Mouse (Mus musculus): ENCODE measurements around the gene Phxr2. TPM values are rescaled to one million over a fixed set of nuclear protein-coding genes. Genes with fewer than 3 reads are reported as not detected.
"Not testable (repeated sequence)": the region's sequence is repeated elsewhere in the genome, so short reads cannot be mapped to it uniquely, and the experiment has no call there.

Phxr2 gene
- polyA plus RNA-seq, 1 experiment from 2014 or later: not detected

GRCm38 (mm10) chr10:99157697-99158096 lies 31.6 kb upstream of the Phxr2 start:
- not testable (repeated sequence) for H3K9ac ChIP-seq (replicated peaks); H3K9me3 ChIP-seq (replicated peaks); H3K27ac ChIP-seq (replicated peaks); H3K4me2 ChIP-seq; H3K4me1 ChIP-seq; H3K4me3 ChIP-seq (replicated peaks); H3K27me3 ChIP-seq (replicated peaks); H3K36me3 ChIP-seq; ATAC-seq (ENCODE audit: low FRiP score)
- 94% methylated on average over 10 of the region's 10 CpGs for WGBS

- Histone ChIP-seq H3K27ac (replicated peaks) (no peak overlapping the region), H3K9me3 (replicated peaks) (no peaks in the 10 kb centered on the region), H3K36me3 (peaks cover 9% of the 10 kb centered on the region; the same call in 1 of the 2 replicates), H3K4me3 (replicated peaks) (no peak overlapping the region), H3K9ac (replicated peaks) (no peak overlapping the region), H3K4me2 (no peak overlapping the region), H3K27me3 (replicated peaks) (no peaks in the 10 kb centered on the region), H3K4me1 (no peaks in the 10 kb centered on the region)
- ATAC-seq (ENCODE audit: low FRiP score): no peak
- 92% methylated on average over 5 of the region's 5 CpGs for WGBS
Observed at GRCm38 (mm10) chr10:99156808-99157207, 30.7 kb upstream of the Phxr2 start.

GRCm38 (mm10) chr10:99154635-99155034 lies 28.5 kb upstream of the Phxr2 start:
- Histone ChIP-seq H3K27ac (replicated peaks) (no peak overlapping the region), H3K4me2 (no peak overlapping the region), H3K27me3 (replicated peaks) (no peaks in the 10 kb centered on the region), H3K9ac (replicated peaks) (no peak overlapping the region), H3K9me3 (replicated peaks) (no peaks in the 10 kb centered on the region), H3K4me1 (no peaks in the 10 kb centered on the region), H3K4me3 (replicated peaks) (no peak overlapping the region), H3K36me3 (0 out of 2 replicates have a peak, but pooled peaks cover 6% of the 10 kb centered on the region)
- no peak for ATAC-seq (ENCODE audit: low FRiP score)
- WGBS: 92% methylated on average over 8 of the region's 8 CpGs

GRCm38 (mm10) chr10:99152063-99152462 lies 25.9 kb upstream of the Phxr2 start:
- ATAC-seq (ENCODE audit: low FRiP score): no peak
- Histone ChIP-seq H3K36me3 (0 out of 2 replicates have a peak, but pooled peaks cover 6% of the 10 kb centered on the region), H3K9me3 (replicated peaks) (no peaks in the 10 kb centered on the region), H3K4me1 (no peaks in the 10 kb centered on the region), H3K9ac (replicated peaks) (no peak overlapping the region), H3K27me3 (replicated peaks) (no peaks in the 10 kb centered on the region), H3K4me2 (no peak overlapping the region), H3K27ac (replicated peaks) (no peak overlapping the region), H3K4me3 (replicated peaks) (no peak overlapping the region)
- WGBS: 94% methylated on average over 6 of the region's 6 CpGs

- WGBS: 94% methylated on average over 1 of the region's 1 CpGs
- no peak for ATAC-seq (ENCODE audit: low FRiP score)
- Histone ChIP-seq H3K36me3 (0 out of 2 replicates have a peak, but pooled peaks cover 6% of the 10 kb centered on the region), H3K9me3 (replicated peaks) (no peaks in the 10 kb centered on the region), H3K4me2 (no peak overlapping the region), H3K4me3 (replicated peaks) (no peak overlapping the region), H3K27ac (replicated peaks) (no peak overlapping the region), H3K9ac (replicated peaks) (no peak overlapping the region), H3K27me3 (replicated peaks) (no peaks in the 10 kb centered on the region), H3K4me1 (no peaks in the 10 kb centered on the region)
Observed at GRCm38 (mm10) chr10:99151580-99151979, 25.5 kb upstream of the Phxr2 start.

- Histone ChIP-seq H3K4me3 (replicated peaks) (no peak overlapping the region), H3K9me3 (replicated peaks) (no peaks in the 10 kb centered on the region), H3K27ac (replicated peaks) (no peak overlapping the region), H3K4me1 (no peaks in the 10 kb centered on the region), H3K36me3 (peaks cover 6% of the 10 kb centered on the region; the same call in 1 of the 2 replicates), H3K27me3 (replicated peaks) (no peaks in the 10 kb centered on the region), H3K9ac (replicated peaks) (no peak overlapping the region), H3K4me2 (no peak overlapping the region)
- no peak for ATAC-seq (ENCODE audit: low FRiP score)
- 92% methylated on average over 6 of the region's 6 CpGs for WGBS
Observed at GRCm38 (mm10) chr10:99150016-99150415, 23.9 kb upstream of the Phxr2 start.

- WGBS: 95% methylated on average over 8 of the region's 8 CpGs
Observed at GRCm38 (mm10) chr10:99146596-99146995, 20.5 kb upstream of the Phxr2 start.

GRCm38 (mm10) chr10:99145611-99146010 lies 19.5 kb upstream of the Phxr2 start:
- Histone ChIP-seq H3K27ac (replicated peaks) (no peak overlapping the region), H3K27me3 (replicated peaks) (no peaks in the 10 kb centered on the region), H3K4me2 (no peak overlapping the region), H3K9me3 (replicated peaks) (no peaks in the 10 kb centered on the region), H3K4me3 (replicated peaks) (no peak overlapping the region), H3K36me3 (peaks cover 6% of the 10 kb centered on the region), H3K4me1 (no peaks in the 10 kb centered on the region), H3K9ac (replicated peaks) (no peak overlapping the region)
- 72% methylated on average over 8 of the region's 8 CpGs for WGBS
- ATAC-seq (ENCODE audit: low FRiP score): no peak

More at GRCm38 (mm10) chr10:99146596-99146995, 20.5 kb upstream of the Phxr2 start:
- Histone ChIP-seq H3K9ac (replicated peaks) (no peak overlapping the region), H3K36me3 (peaks cover 6% of the 10 kb centered on the region), H3K9me3 (replicated peaks) (no peaks in the 10 kb centered on the region), H3K27ac (replicated peaks) (no peak overlapping the region), H3K4me1 (no peaks in the 10 kb centered on the region), H3K4me3 (replicated peaks) (no peak overlapping the region), H3K27me3 (replicated peaks) (no peaks in the 10 kb centered on the region), H3K4me2 (no peak overlapping the region)
- no peak for ATAC-seq (ENCODE audit: low FRiP score)

- Histone ChIP-seq H3K27me3 (replicated peaks) (no peaks in the 10 kb centered on the region), H3K4me3 (replicated peaks) (no peak overlapping the region), H3K4me1 (peaks cover 7% of the 10 kb centered on the region; the same call in 1 of the 2 replicates), H3K27ac (replicated peaks) (0 out of 2 replicates have a peak overlapping the region, but pooled peaks have one; percentile 14), H3K36me3 (peaks cover 11% of the 10 kb centered on the region; the same call in 1 of the 2 replicates), H3K4me2 (no peak overlapping the region), H3K9ac (replicated peaks) (no peak overlapping the region), H3K9me3 (replicated peaks) (no peaks in the 10 kb centered on the region)
- no peak for ATAC-seq (ENCODE audit: low FRiP score)
- WGBS: 64% methylated on average over 5 of the region's 5 CpGs
Observed at GRCm38 (mm10) chr10:99136337-99136736, 10.2 kb upstream of the Phxr2 start.

GRCm38 (mm10) chr10:99133321-99133875 lies 7.3 kb upstream of the Phxr2 start:
- WGBS: 95% methylated on average over 16 of the region's 16 CpGs
- no peaks in the 10 kb centered on the region for H3K9me3 ChIP-seq (replicated peaks)
- H3K27ac ChIP-seq (replicated peaks): no peak overlapping the region
- H3K36me3 ChIP-seq: peaks cover 8% of the 10 kb centered on the region; the same call in 1 of the 2 replicates
- no peaks in the 10 kb centered on the region for H3K27me3 ChIP-seq (replicated peaks)
- no peak for ATAC-seq (ENCODE audit: low FRiP score)
- peaks cover 15% of the 10 kb centered on the region; the same call in 1 of the 2 replicates for H3K4me1 ChIP-seq
- no peak overlapping the region for H3K4me3 ChIP-seq (replicated peaks)
- H3K4me2 ChIP-seq: no peak overlapping the region
- no peak overlapping the region for H3K9ac ChIP-seq (replicated peaks)

GRCm38 (mm10) chr10:99132595-99133272 lies 6.6 kb upstream of the Phxr2 start:
- Histone ChIP-seq H3K36me3 (peaks cover 10% of the 10 kb centered on the region), H3K27ac (replicated peaks) (no peak overlapping the region), H3K4me2 (no peak overlapping the region), H3K9ac (replicated peaks) (no peak overlapping the region), H3K4me3 (replicated peaks) (no peak overlapping the region), H3K27me3 (replicated peaks) (no peaks in the 10 kb centered on the region), H3K9me3 (replicated peaks) (no peaks in the 10 kb centered on the region), H3K4me1 (peaks cover 15% of the 10 kb centered on the region; the same call in 1 of the 2 replicates)
- 91% methylated on average over 11 of the region's 11 CpGs for WGBS
- no peak for ATAC-seq (ENCODE audit: low FRiP score)

- Histone ChIP-seq H3K4me2 (no peak overlapping the region), H3K4me3 (replicated peaks) (no peak overlapping the region), H3K27ac (replicated peaks) (no peak overlapping the region), H3K9ac (replicated peaks) (no peak overlapping the region), H3K9me3 (replicated peaks) (no peaks in the 10 kb centered on the region), H3K36me3 (peaks cover 14% of the 10 kb centered on the region), H3K27me3 (replicated peaks) (no peaks in the 10 kb centered on the region), H3K4me1 (peaks cover 15% of the 10 kb centered on the region; the same call in 1 of the 2 replicates)
- peak; percentile 40; the same call in 1 of the 2 replicates for ATAC-seq (ENCODE audit: low FRiP score)
- 66% methylated on average over 6 of the region's 6 CpGs for WGBS
Observed at GRCm38 (mm10) chr10:99132189-99132588, 6.1 kb upstream of the Phxr2 start.
